Mouse (Mus musculus): ENCODE measurements around the gene F8. TPM values are rescaled to one million over a fixed set of nuclear protein-coding genes. Genes with fewer than 3 reads are reported as not detected.

The F8 gene
- 1.00 and 1.4 TPM in 2 replicates for polyA plus RNA-seq (2015; fragmentation: Nextera tagmentation; extraction: Ambion mirVana)

- H3K4me2 ChIP-seq, result peak within 1 kb of the TSS; percentile 36
- no peaks in the 10 kb centered on the region for H3K4me1 ChIP-seq
- H3K36me3 ChIP-seq, result no peaks in the 10 kb centered on the region
- H3K27ac ChIP-seq, result peak within 1 kb of the TSS; percentile 74
- H3K9me3 ChIP-seq, result no peaks in the 10 kb centered on the region
- peak within 1 kb of the TSS; percentile 53 for H3K4me3 ChIP-seq
- peak; percentile 84 for ATAC-seq (ENCODE audit: insufficient number of reproducible peaks, low FRiP score, low TSS enrichment, low read depth)
- no peaks in the 10 kb centered on the region for H3K27me3 ChIP-seq
- 8% methylated on average over 23 of the region's 25 CpGs for WGBS
- H3K9ac ChIP-seq, result peak within 1 kb of the TSS; percentile 42
These were observed at the start of gene F8, which contains the start of gene Fundc2 for GRCm38 (mm10) chrX:75382195-75382771. Gene F8, minus strand, starts transcription at chrX:75382615. Gene Fundc2, plus strand, starts transcription at chrX:75382399.

GRCm38 (mm10) chrX:75415936-75416785 is 33.7 kb upstream of the F8 start, which contains the start of the genes Cmc4, Mtcp1 and Brcc3:
Gene Cmc4, minus strand, starts transcription at chrX:75416584.
Gene Mtcp1, minus strand, starts transcription at chrX:75416588.
Gene Brcc3, plus strand, starts transcription at chrX:75416628.
- no peaks in the 10 kb centered on the region for H3K27me3 ChIP-seq
- H3K4me3 ChIP-seq, result peak within 1 kb of the TSS; percentile 52
- no peaks in the 10 kb centered on the region for H3K9me3 ChIP-seq
- H3K4me1 ChIP-seq, result no peaks in the 10 kb centered on the region
- peak within 1 kb of the TSS; percentile 88 for H3K27ac ChIP-seq
- 19% methylated on average over 52 of the region's 52 CpGs for WGBS
- H3K9ac ChIP-seq, result peak within 1 kb of the TSS; percentile 51
- peak; percentile 99 for ATAC-seq (ENCODE audit: insufficient number of reproducible peaks, low FRiP score, low TSS enrichment, low read depth)
- no peaks in the 10 kb centered on the region for H3K36me3 ChIP-seq
- H3K4me2 ChIP-seq, result peak within 1 kb of the TSS; percentile 32

- Histone ChIP-seq H3K4me1 (no peaks in the 10 kb centered on the region), H3K27me3 (no peaks in the 10 kb centered on the region), H3K4me2 (no peak overlapping the region), H3K36me3 (no peaks in the 10 kb centered on the region), H3K27ac (no peak overlapping the region), H3K9me3 (no peaks in the 10 kb centered on the region), H3K9ac (no peak overlapping the region), H3K4me3 (no peak overlapping the region)
- 94% methylated on average over 1 of the region's 1 CpGs for WGBS
- no peak for ATAC-seq (ENCODE audit: insufficient number of reproducible peaks, low FRiP score, low TSS enrichment, low read depth)
These were observed 27.3 kb upstream of the F8 start for GRCm38 (mm10) chrX:75409711-75410110.

- H3K27ac ChIP-seq, result no peak overlapping the region
- H3K27me3 ChIP-seq, result no peaks in the 10 kb centered on the region
- peaks cover 3% of the 10 kb centered on the region; the same call in 1 of the 2 replicates for H3K36me3 ChIP-seq
- no peak overlapping the region for H3K4me2 ChIP-seq
- H3K4me3 ChIP-seq, result no peak overlapping the region
- H3K4me1 ChIP-seq, result no peaks in the 10 kb centered on the region
- H3K9ac ChIP-seq, result no peak overlapping the region
- ATAC-seq (ENCODE audit: insufficient number of reproducible peaks, low FRiP score, low TSS enrichment, low read depth), result no peak
- no peaks in the 10 kb centered on the region for H3K9me3 ChIP-seq
These were observed 20.9 kb upstream of the F8 start for GRCm38 (mm10) chrX:75403350-75403749.

GRCm38 (mm10) chrX:75402668-75403067 is 20.3 kb upstream of the F8 start:
- ATAC-seq (ENCODE audit: insufficient number of reproducible peaks, low FRiP score, low TSS enrichment, low read depth), result no peak
- H3K4me3 ChIP-seq, result no peak overlapping the region
- peaks cover 3% of the 10 kb centered on the region; the same call in 1 of the 2 replicates for H3K36me3 ChIP-seq
- H3K9ac ChIP-seq, result no peak overlapping the region
- no peaks in the 10 kb centered on the region for H3K27me3 ChIP-seq
- H3K4me1 ChIP-seq, result no peaks in the 10 kb centered on the region
- H3K27ac ChIP-seq, result no peak overlapping the region
- WGBS, result 67% methylated on average over 2 of the region's 2 CpGs
- H3K4me2 ChIP-seq, result no peak overlapping the region
- H3K9me3 ChIP-seq, result no peaks in the 10 kb centered on the region

GRCm38 (mm10) chrX:75399471-75399870 is 17.1 kb upstream of the F8 start:
- peaks cover 5% of the 10 kb centered on the region; the same call in 1 of the 2 replicates for H3K36me3 ChIP-seq
- H3K4me1 ChIP-seq, result no peaks in the 10 kb centered on the region
- no peak for ATAC-seq (ENCODE audit: insufficient number of reproducible peaks, low FRiP score, low TSS enrichment, low read depth)
- H3K4me3 ChIP-seq, result no peak overlapping the region
- H3K27ac ChIP-seq, result no peak overlapping the region
- no peak overlapping the region for H3K9ac ChIP-seq
- no peaks in the 10 kb centered on the region for H3K9me3 ChIP-seq
- 90% methylated on average over 1 of the region's 1 CpGs for WGBS
- no peak overlapping the region for H3K4me2 ChIP-seq
- H3K27me3 ChIP-seq, result no peaks in the 10 kb centered on the region

- no peaks in the 10 kb centered on the region for H3K4me1 ChIP-seq
- H3K4me3 ChIP-seq, result peak overlapping the region; percentile 53
- H3K9ac ChIP-seq, result no peak overlapping the region
- no peaks in the 10 kb centered on the region for H3K27me3 ChIP-seq
- H3K4me2 ChIP-seq, result no peak overlapping the region
- 67% methylated on average over 5 of the region's 5 CpGs for WGBS
- ATAC-seq (ENCODE audit: insufficient number of reproducible peaks, low FRiP score, low TSS enrichment, low read depth), result no peak
- no peak overlapping the region for H3K27ac ChIP-seq
- no peaks in the 10 kb centered on the region for H3K9me3 ChIP-seq
- H3K36me3 ChIP-seq, result no peaks in the 10 kb centered on the region
These were observed 716 bp downstream of the F8 start for GRCm38 (mm10) chrX:75381699-75382098.

GRCm38 (mm10) chrX:75381176-75381575 is 1.2 kb downstream of the F8 start:
- 70% methylated on average over 1 of the region's 1 CpGs for WGBS
- ATAC-seq (ENCODE audit: insufficient number of reproducible peaks, low FRiP score, low TSS enrichment, low read depth), result no peak
- Histone ChIP-seq H3K9ac (no peak overlapping the region), H3K27me3 (no peaks in the 10 kb centered on the region), H3K4me3 (no peak overlapping the region), H3K4me2 (no peak overlapping the region), H3K4me1 (no peaks in the 10 kb centered on the region), H3K27ac (no peak overlapping the region), H3K36me3 (no peaks in the 10 kb centered on the region), H3K9me3 (no peaks in the 10 kb centered on the region)

- no peak for ATAC-seq (ENCODE audit: insufficient number of reproducible peaks, low FRiP score, low TSS enrichment, low read depth)
- H3K36me3 ChIP-seq, result no peaks in the 10 kb centered on the region
- H3K4me3 ChIP-seq, result no peak overlapping the region
These were observed 5.6 kb downstream of the F8 start for GRCm38 (mm10) chrX:75376815-75377214.

GRCm38 (mm10) chrX:75372666-75373425 is 9.6 kb downstream of the F8 start:
- H3K4me2 ChIP-seq, result no peak overlapping the region
- no peak for ATAC-seq (ENCODE audit: insufficient number of reproducible peaks, low FRiP score, low TSS enrichment, low read depth)
- no peaks in the 10 kb centered on the region for H3K4me1 ChIP-seq
- 67% methylated on average over 2 of the region's 2 CpGs for WGBS
- no peak overlapping the region for H3K4me3 ChIP-seq
- H3K9me3 ChIP-seq, result no peaks in the 10 kb centered on the region
- no peaks in the 10 kb centered on the region for H3K27me3 ChIP-seq
- no peak overlapping the region for H3K27ac ChIP-seq
- H3K9ac ChIP-seq, result no peak overlapping the region
- H3K36me3 ChIP-seq, result no peaks in the 10 kb centered on the region

More at GRCm38 (mm10) chrX:75376815-75377214, 5.6 kb downstream of the F8 start:
- Histone ChIP-seq H3K27ac (no peak overlapping the region), H3K27me3 (no peaks in the 10 kb centered on the region), H3K9me3 (no peaks in the 10 kb centered on the region), H3K4me2 (no peak overlapping the region), H3K4me1 (no peaks in the 10 kb centered on the region), H3K9ac (no peak overlapping the region)

GRCm38 (mm10) chrX:75370197-75370596 is 12.2 kb downstream of the F8 start:
- H3K27me3 ChIP-seq, result no peaks in the 10 kb centered on the region
- H3K9ac ChIP-seq, result no peak overlapping the region
- no peaks in the 10 kb centered on the region for H3K4me1 ChIP-seq
- no peak overlapping the region for H3K4me3 ChIP-seq
- ATAC-seq (ENCODE audit: insufficient number of reproducible peaks, low FRiP score, low TSS enrichment, low read depth), result no peak
- no peak overlapping the region for H3K27ac ChIP-seq
- H3K4me2 ChIP-seq, result no peak overlapping the region
- no peaks in the 10 kb centered on the region for H3K36me3 ChIP-seq
- no peaks in the 10 kb centered on the region for H3K9me3 ChIP-seq

- no peaks in the 10 kb centered on the region for H3K4me1 ChIP-seq
- H3K27ac ChIP-seq, result no peak overlapping the region
- no peak for ATAC-seq (ENCODE audit: insufficient number of reproducible peaks, low FRiP score, low TSS enrichment, low read depth)
- H3K36me3 ChIP-seq, result no peaks in the 10 kb centered on the region
- no peak overlapping the region for H3K9ac ChIP-seq
- 83% methylated on average over 4 of the region's 4 CpGs for WGBS
- H3K4me3 ChIP-seq, result no peak overlapping the region
- H3K9me3 ChIP-seq, result no peaks in the 10 kb centered on the region
- no peaks in the 10 kb centered on the region for H3K27me3 ChIP-seq
- no peak overlapping the region for H3K4me2 ChIP-seq
These were observed 58.9 kb downstream of the F8 start for GRCm38 (mm10) chrX:75323556-75323955.
